Mouse (Mus musculus) myocyte (in vitro differentiated cells): Measurements from ENCODE around the gene Fbxw4. TPM values are rescaled to one million over a fixed set of nuclear protein-coding genes. Genes with fewer than 3 reads are reported as not detected.

ENCODE experiments used
- H3K27me3 ChIP-seq: one replicate; pipeline ENCODE4 v1.6.1; 2011; ENCODE audit not compliant: control insufficient read depth, insufficient read depth, insufficient read length
- H3K36me3 ChIP-seq: one replicate; pipeline ENCODE4 v1.6.1; 2011; ENCODE audit not compliant: control insufficient read depth, insufficient read depth
- H3K4me2 ChIP-seq: one replicate; pipeline ENCODE4 v1.6.1; 2011; ENCODE audit warnings: low read depth, control low read depth
- H3K4me3 ChIP-seq: one replicate; pipeline ENCODE4 v1.5.1; 2011; ENCODE audit warnings: mild to moderate bottlenecking, control low read depth, moderate library complexity
- H3K79me2 ChIP-seq: one replicate; pipeline ENCODE4 v1.6.1; 2011; ENCODE audit not compliant: control insufficient read depth, insufficient read depth
- H3ac ChIP-seq: one replicate; pipeline ENCODE4 v1.6.1; 2011; ENCODE audit not compliant: control insufficient read depth, insufficient read length
- CEBPB ChIP-seq: IDR thresholded peaks from 2 replicates; pipeline ENCODE4 v1.6.1; 2011; ENCODE audit warnings: mild to moderate bottlenecking, moderate library complexity; ENCODE audit not compliant: poor library complexity, insufficient read depth, severe bottlenecking
- E2F4 ChIP-seq: IDR thresholded peaks from one replicate; pipeline ENCODE4 v1.6.1; 2011; ENCODE audit warnings: mild to moderate bottlenecking, control low read depth, moderate library complexity; ENCODE audit not compliant: insufficient read depth
- MAX ChIP-seq: IDR thresholded peaks from one replicate; pipeline ENCODE4 v1.6.1; 2011; ENCODE audit warnings: low read depth, mild to moderate bottlenecking, control low read depth
- MYOD1 ChIP-seq, 3 experiments: IDR thresholded peaks; one replicate each; pipeline ENCODE4 v1.6.1; 2011; ENCODE audit warnings: control low read depth in 2 of 3, low read depth in 2 of 3, mild to moderate bottlenecking in 2 of 3, moderate library complexity in 1 of 3; ENCODE audit not compliant: insufficient read length in 2 of 3, control insufficient read depth in 1 of 3
- MYOG ChIP-seq, 3 experiments: IDR thresholded peaks; one replicate each; pipeline ENCODE4 v1.6.1; 2011; ENCODE audit warnings: control low read depth in 2 of 3, low read depth in 2 of 3, mild to moderate bottlenecking in 2 of 3; ENCODE audit not compliant: insufficient read length in 2 of 3, control insufficient read depth in 1 of 3, insufficient read depth in 1 of 3
- POLR2A ChIP-seq: IDR thresholded peaks from one replicate; pipeline ENCODE4 v1.6.1; 2011; ENCODE audit warnings: low read depth, mild to moderate bottlenecking, control low read depth, moderate library complexity; ENCODE audit not compliant: insufficient read length
- POLR2AphosphoS2 ChIP-seq: IDR thresholded peaks from one replicate; pipeline ENCODE4 v1.6.1; 2011; ENCODE audit warnings: low read depth, control low read depth; ENCODE audit not compliant: insufficient read length
- REST ChIP-seq: IDR thresholded peaks from one replicate; pipeline ENCODE4 v1.6.1; 2011; ENCODE audit warnings: mild to moderate bottlenecking, control low read depth, moderate library complexity; ENCODE audit not compliant: insufficient read depth, insufficient read length
- SRF ChIP-seq: IDR thresholded peaks from one replicate; pipeline ENCODE4 v1.6.1; 2011; ENCODE audit warnings: low read depth; ENCODE audit not compliant: control insufficient read depth, insufficient read length
- TCF12 ChIP-seq: IDR thresholded peaks from one replicate; pipeline ENCODE4 v1.6.1; 2011; ENCODE audit warnings: mild to moderate bottlenecking, control low read depth; ENCODE audit not compliant: poor library complexity, insufficient read depth, severe bottlenecking
- TCF3 ChIP-seq: IDR thresholded peaks from one replicate; pipeline ENCODE4 v1.6.1; 2011; ENCODE audit warnings: low read depth, control low read depth; ENCODE audit not compliant: insufficient read length
- USF1 ChIP-seq: IDR thresholded peaks from one replicate; pipeline ENCODE4 v1.6.1; 2011; ENCODE audit warnings: low read depth, mild to moderate bottlenecking, control low read depth, moderate library complexity
- polyA plus RNA-seq: library from polyadenylated mRNA; unstranded; fragments of >200 nt; fragmentation: generic; extraction: Trizol; gene quantifications from one replicate; pipeline ENCODE4 v1.2.1, GENCODE M21; 2012; ENCODE audit warnings: missing spikeins

The Fbxw4 gene
- polyA plus RNA-seq, 1 experiment, result 37.0 TPM

GRCm38 (mm10) chr19:45592916-45593315 is 67.2 kb downstream of the Fbxw4 start:
- H3K36me3 ChIP-seq, result no peaks in the 10 kb centered on the region
- no peak for TF ChIP-seq CEBPB
- no peak for TF ChIP-seq SRF
- TF ChIP-seq MYOD1 (IDR thresholded peaks at IDR 0.05; ENCODE audit: control insufficient read depth in 1 of 3, insufficient read length in 2 of 3, low read depth in 2 of 3), result no peak
- H3K4me2 ChIP-seq, result no peak overlapping the region
- H3K27me3 ChIP-seq, result no peaks in the 10 kb centered on the region
- no peaks in the 10 kb centered on the region for H3K79me2 ChIP-seq
- H3K4me3 ChIP-seq, result no peak overlapping the region
- no peak overlapping the region for H3ac ChIP-seq

- Histone ChIP-seq H3K4me3 (no peak overlapping the region), H3K27me3 (no peaks in the 10 kb centered on the region), H3K4me2 (no peak overlapping the region), H3K36me3 (no peaks in the 10 kb centered on the region), H3ac (no peak overlapping the region), H3K79me2 (no peaks in the 10 kb centered on the region)
- TF ChIP-seq MAX (no peak), POLR2A (no peak), USF1 (no peak), E2F4 (no peak)
Observed at GRCm38 (mm10) chr19:45591704-45592103, 68.4 kb downstream of the Fbxw4 start.

DNA sequence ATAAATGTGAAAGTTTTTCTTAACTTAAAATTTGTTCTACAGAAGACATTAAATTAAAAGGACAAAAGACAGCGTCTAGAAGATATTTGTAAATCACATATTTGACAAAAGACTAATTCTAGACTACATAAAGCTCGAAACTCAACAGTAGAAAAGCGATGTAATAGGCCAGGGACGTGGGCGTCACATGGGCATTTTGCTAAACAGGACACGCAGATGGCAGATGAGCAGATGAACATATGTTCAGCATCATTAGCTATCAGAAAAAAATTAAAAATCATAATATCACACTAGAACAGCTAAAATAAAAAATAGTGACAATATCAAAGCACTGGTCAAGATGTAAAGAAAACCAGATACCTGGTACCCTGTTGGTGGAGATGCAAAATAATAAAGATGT is 70.4 kb downstream of the Fbxw4 start:
- no peaks in the 10 kb centered on the region for H3K36me3 ChIP-seq
- H3ac ChIP-seq, result no peak overlapping the region
- no peak overlapping the region for H3K4me3 ChIP-seq
- H3K27me3 ChIP-seq, result no peaks in the 10 kb centered on the region
- no peaks in the 10 kb centered on the region for H3K79me2 ChIP-seq
- no peak for TF ChIP-seq SRF
- TF ChIP-seq POLR2A, result no peak
- no peak for TF ChIP-seq TCF12
- TF ChIP-seq MYOG (IDR thresholded peaks at IDR 0.05; ENCODE audit: control insufficient read depth in 1 of 3, insufficient read depth in 1 of 3, insufficient read length in 2 of 3, low read depth in 2 of 3), result no peak
- no peak for TF ChIP-seq REST
- no peak for TF ChIP-seq POLR2AphosphoS2
- no peak for TF ChIP-seq TCF3
- TF ChIP-seq USF1, result no peak
- TF ChIP-seq MYOD1 (IDR thresholded peaks at IDR 0.05; ENCODE audit: control insufficient read depth in 1 of 3, insufficient read length in 2 of 3, low read depth in 2 of 3), result no peak
- TF ChIP-seq MAX, result no peak
- no peak for TF ChIP-seq CEBPB
- TF ChIP-seq E2F4, result no peak
- no peak overlapping the region for H3K4me2 ChIP-seq

DNA sequence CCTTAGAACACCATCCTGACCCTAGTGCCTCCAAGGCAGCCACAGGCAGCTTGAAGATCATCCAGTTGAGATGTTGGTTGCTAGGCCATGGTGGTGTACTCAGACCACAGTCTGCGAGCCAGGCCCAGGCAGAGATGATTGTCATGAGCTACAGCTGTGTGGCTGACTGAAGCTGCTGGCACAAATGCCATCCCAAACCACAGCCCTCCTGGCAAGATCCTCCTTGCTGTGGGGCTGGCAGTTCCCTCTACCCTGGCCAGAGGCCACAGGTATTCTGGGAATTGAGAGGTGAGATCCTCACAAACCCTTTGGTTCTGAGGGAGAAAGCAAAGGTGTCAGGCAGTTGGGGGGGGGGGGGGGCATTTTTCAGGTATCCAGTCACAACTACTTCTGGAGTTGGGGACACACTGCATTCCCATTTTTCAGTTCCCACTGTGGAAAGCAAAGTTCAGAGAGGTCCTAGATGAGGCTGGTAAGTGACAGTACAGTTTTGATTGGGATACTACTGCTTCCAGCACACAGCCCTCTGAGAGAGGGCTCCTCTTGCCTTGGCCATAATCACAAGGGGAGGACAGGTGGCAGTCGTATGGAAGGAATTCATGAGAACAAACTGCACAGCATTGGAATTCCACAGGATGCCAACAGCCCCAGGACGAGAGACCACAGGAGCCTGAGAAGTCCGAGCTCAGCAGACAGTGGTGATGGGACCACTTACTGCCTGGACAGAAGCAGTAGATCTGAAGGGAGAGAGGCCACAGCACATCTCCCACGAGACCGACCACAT is 72.4 kb downstream of the Fbxw4 start:
- H3K4me2 ChIP-seq, result no peak overlapping the region
- no peak overlapping the region for H3K4me3 ChIP-seq
- H3K36me3 ChIP-seq, result peaks cover 4% of the 10 kb centered on the region
- H3ac ChIP-seq, result no peak overlapping the region
- H3K79me2 ChIP-seq, result no peaks in the 10 kb centered on the region
- H3K27me3 ChIP-seq, result no peaks in the 10 kb centered on the region
- peak; percentile 31 to 93 (median 76) for TF ChIP-seq MYOG (IDR thresholded peaks at IDR 0.05; ENCODE audit: control insufficient read depth in 1 of 3, insufficient read depth in 1 of 3, insufficient read length in 2 of 3, low read depth in 2 of 3)
- TF ChIP-seq MYOD1 (IDR thresholded peaks at IDR 0.05; ENCODE audit: control insufficient read depth in 1 of 3, insufficient read length in 2 of 3, low read depth in 2 of 3), result peak in 2 of 3 experiments; percentile 73 to 81
- no peak for TF ChIP-seq SRF
- peak; percentile 43 for TF ChIP-seq TCF3

GRCm38 (mm10) chr19:45586850-45587249 is 73.3 kb downstream of the Fbxw4 start:
- Histone ChIP-seq H3K4me2 (no peak overlapping the region), H3ac (no peak overlapping the region), H3K4me3 (no peak overlapping the region), H3K79me2 (no peaks in the 10 kb centered on the region), H3K36me3 (peaks cover 4% of the 10 kb centered on the region), H3K27me3 (no peaks in the 10 kb centered on the region)
- no peak for TF ChIP-seq MAX
- TF ChIP-seq E2F4, result no peak
- no peak for TF ChIP-seq MYOD1 (IDR thresholded peaks at IDR 0.05; ENCODE audit: control insufficient read depth in 1 of 3, insufficient read length in 2 of 3, low read depth in 2 of 3)
- no peak for TF ChIP-seq POLR2AphosphoS2
- no peak for TF ChIP-seq TCF12
- TF ChIP-seq CEBPB, result no peak
- no peak for TF ChIP-seq MYOG (IDR thresholded peaks at IDR 0.05; ENCODE audit: control insufficient read depth in 1 of 3, insufficient read depth in 1 of 3, insufficient read length in 2 of 3, low read depth in 2 of 3)
- no peak for TF ChIP-seq REST
- no peak for TF ChIP-seq SRF
- no peak for TF ChIP-seq POLR2A
- TF ChIP-seq USF1, result no peak
- TF ChIP-seq TCF3, result no peak
